Mouse (Mus musculus) MEL (cell line): Measurements from ENCODE around the gene Il11.

Experiments
- CTCF ChIP-seq, 3 experiments: IDR thresholded peaks in 2 of 3; conservative IDR thresholded peaks in 1 of 3; 2 replicates each; pipeline ENCODE4 v1.5.1; 2011 to 2012; ENCODE audit warnings: low read length in 3 of 3, low read depth in 2 of 3, mild to moderate bottlenecking in 2 of 3, improper control_type of control experiment in 1 of 3, inconsistent platforms in 1 of 3, mixed read lengths in 1 of 3, moderate library complexity in 1 of 3; ENCODE audit not compliant: control insufficient read depth in 1 of 3, insufficient read depth in 1 of 3, poor library complexity in 1 of 3, severe bottlenecking in 1 of 3
- MAX ChIP-seq: IDR thresholded peaks from 2 replicates; pipeline ENCODE4 v1.6.1; 2011; ENCODE audit warnings: low read length, improper control_type of control experiment

DNA sequence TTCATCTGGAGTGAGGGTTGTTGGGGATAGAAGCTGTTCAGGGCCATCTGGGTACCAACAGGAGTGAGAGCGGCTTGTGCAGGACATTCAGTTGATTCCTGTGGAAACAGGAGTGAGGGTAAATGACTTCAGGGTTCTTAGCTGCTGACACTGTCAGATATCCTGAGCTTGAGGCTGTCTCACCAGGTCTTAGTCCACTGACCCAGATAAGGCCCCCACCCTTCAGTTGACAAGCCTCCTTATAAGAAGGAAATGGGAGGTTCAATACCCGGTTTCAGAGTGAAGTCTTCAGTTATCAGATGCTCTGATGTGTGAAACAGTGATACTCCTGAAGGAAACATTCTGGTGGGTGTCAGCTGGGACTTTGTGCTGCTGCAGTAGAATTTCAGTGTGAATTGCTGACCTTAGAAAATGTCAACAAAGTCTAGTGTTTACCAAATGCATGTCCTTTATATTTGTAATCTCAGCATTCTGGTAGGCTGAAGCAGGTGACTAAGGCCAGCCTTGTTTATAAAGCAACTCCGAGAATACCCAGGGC, 12.0 kb upstream of the Il11 start:
- TF ChIP-seq CTCF (IDR thresholded peaks at IDR 0.05 in 2 of 3, conservative IDR thresholded peaks at IDR 0.05 in 1 of 3; ENCODE audit: control insufficient read depth in 1 of 3, insufficient read depth in 1 of 3, low read depth in 2 of 3, low read length in 3 of 3, poor library complexity in 1 of 3, severe bottlenecking in 1 of 3) (no peak), MAX (no peak)
